Mouse (Mus musculus) MEL (cell line): ENCODE measurements around the gene Nxpe5. TPM values are rescaled to one million over a fixed set of nuclear protein-coding genes. Genes with fewer than 3 reads are reported as not detected.

Experiments
- DNase-seq: peaks from one replicate; pipeline ENCODE4 v3.0.0; 2011; ENCODE audit warnings: low read depth, low spot score
- H3K27ac ChIP-seq: 2 replicates; pipeline ENCODE4 v1.5.1; 2012; ENCODE audit warnings: low read depth, mild to moderate bottlenecking, control low read depth, low read length, moderate library complexity; ENCODE audit not compliant: control insufficient read depth
- H3K27me3 ChIP-seq, 2 experiments: fragments of 150-350 bp in 1 of 2; sonication (generic) in 1 of 2; 2 replicates each; pipeline ENCODE4 v1.6.1; 2012; ENCODE audit warnings: low read length in 2 of 2, mild to moderate bottlenecking in 2 of 2, improper control_type of control experiment in 1 of 2, moderate library complexity in 1 of 2; ENCODE audit not compliant: insufficient read depth in 2 of 2, control insufficient read depth in 1 of 2
- H3K36me3 ChIP-seq, 2 experiments: 2 replicates each; pipeline ENCODE4 v1.6.1; 2012 to 2014; ENCODE audit warnings: low read length in 2 of 2, improper control_type of control experiment in 1 of 2, inconsistent platforms in 1 of 2, mild to moderate bottlenecking in 1 of 2; ENCODE audit not compliant: insufficient read depth in 2 of 2, control insufficient read depth in 1 of 2
- H3K4me1 ChIP-seq, 2 experiments: fragments of 150-350 bp in 1 of 2; sonication (generic) in 1 of 2; 2 replicates each; pipeline ENCODE4 v1.6.1; 2012; ENCODE audit warnings: low read length in 2 of 2, improper control_type of control experiment in 1 of 2, mild to moderate bottlenecking in 1 of 2; ENCODE audit not compliant: insufficient read depth in 2 of 2, control insufficient read depth in 1 of 2
- H3K4me3 ChIP-seq, 2 experiments: fragments of 150-350 bp in 1 of 2; sonication (generic) in 1 of 2; 2 replicates each; pipeline ENCODE4 v1.5.1; 2012; ENCODE audit warnings: low read depth in 2 of 2, low read length in 2 of 2, mild to moderate bottlenecking in 2 of 2, moderate library complexity in 2 of 2, control low read depth in 1 of 2, improper control_type of control experiment in 1 of 2; ENCODE audit not compliant: control insufficient read depth in 1 of 2, insufficient read depth in 1 of 2
- H3K79me2 ChIP-seq: 2 replicates; pipeline ENCODE4 v1.6.1; 2012; ENCODE audit warnings: mild to moderate bottlenecking, low read length, moderate library complexity; ENCODE audit not compliant: control insufficient read depth, poor library complexity, insufficient read depth
- H3K9ac ChIP-seq: 2 replicates; pipeline ENCODE4 v1.6.1; 2012; ENCODE audit warnings: low read depth, mild to moderate bottlenecking, control low read depth, low read length, moderate library complexity; ENCODE audit not compliant: control insufficient read depth, poor library complexity, severe bottlenecking
- H3K9me3 ChIP-seq: fragments of 150-350 bp; sonication (generic); replicated peaks from 2 replicates; pipeline ENCODE4 v1.6.1; 2012; ENCODE audit warnings: mild to moderate bottlenecking, low read length, improper control_type of control experiment, moderate library complexity; ENCODE audit not compliant: insufficient read depth
- BHLHE40 ChIP-seq: IDR thresholded peaks from 2 replicates; pipeline ENCODE4 v1.6.1; 2012; ENCODE audit warnings: low read depth, mild to moderate bottlenecking, inconsistent platforms, low read length, improper control_type of control experiment, borderline replicate concordance
- CHD2 ChIP-seq: IDR thresholded peaks from 2 replicates; pipeline ENCODE4 v1.6.1; 2011; ENCODE audit warnings: low read length, improper control_type of control experiment
- CTCF ChIP-seq, 3 experiments: IDR thresholded peaks in 2 of 3; conservative IDR thresholded peaks in 1 of 3; 2 replicates each; pipeline ENCODE4 v1.5.1; 2011 to 2012; ENCODE audit warnings: low read length in 3 of 3, low read depth in 2 of 3, mild to moderate bottlenecking in 2 of 3, improper control_type of control experiment in 1 of 3, inconsistent platforms in 1 of 3, mixed read lengths in 1 of 3, moderate library complexity in 1 of 3; ENCODE audit not compliant: control insufficient read depth in 1 of 3, insufficient read depth in 1 of 3, poor library complexity in 1 of 3, severe bottlenecking in 1 of 3
- ELF1 ChIP-seq: IDR thresholded peaks from 2 replicates; pipeline ENCODE4 v1.6.1; 2014; ENCODE audit warnings: low read depth, mild to moderate bottlenecking, inconsistent platforms, low read length, improper control_type of control experiment, moderate library complexity
- EP300 ChIP-seq, 2 experiments: IDR thresholded peaks; 2 replicates each; pipeline ENCODE4 v1.6.1; 2011; ENCODE audit warnings: improper control_type of control experiment in 2 of 2, low read length in 2 of 2, low read depth in 1 of 2, mild to moderate bottlenecking in 1 of 2
- GABPA ChIP-seq: IDR thresholded peaks from 2 replicates; pipeline ENCODE4 v1.6.1; 2012; ENCODE audit warnings: low read depth, mild to moderate bottlenecking, inconsistent platforms, low read length, improper control_type of control experiment, moderate library complexity
- HCFC1 ChIP-seq: IDR thresholded peaks from 2 replicates; pipeline ENCODE4 v1.6.1; 2012; ENCODE audit warnings: low read depth, mild to moderate bottlenecking, inconsistent platforms, low read length, improper control_type of control experiment, moderate library complexity
- JUND ChIP-seq: IDR thresholded peaks from 2 replicates; pipeline ENCODE4 v1.6.1; 2011; ENCODE audit warnings: low read depth, mild to moderate bottlenecking, improper control_type of control experiment, low read length
- MAFK ChIP-seq: IDR thresholded peaks from 2 replicates; pipeline ENCODE4 v1.6.1; 2011; ENCODE audit warnings: low read depth, mild to moderate bottlenecking, low read length, improper control_type of control experiment, borderline replicate concordance
- MAX ChIP-seq: IDR thresholded peaks from 2 replicates; pipeline ENCODE4 v1.6.1; 2011; ENCODE audit warnings: low read length, improper control_type of control experiment
- MEF2A ChIP-seq: IDR thresholded peaks from 2 replicates; pipeline ENCODE4 v1.6.1; 2014; ENCODE audit warnings: low read depth, mild to moderate bottlenecking, inconsistent platforms, low read length, improper control_type of control experiment; ENCODE audit not compliant: poor library complexity, insufficient replicate concordance, severe bottlenecking; ENCODE audit errors: extremely low read depth
- MXI1 ChIP-seq: IDR thresholded peaks from 2 replicates; pipeline ENCODE4 v1.6.1; 2011; ENCODE audit warnings: mild to moderate bottlenecking, low read depth, low read length, improper control_type of control experiment
- MYB ChIP-seq: IDR thresholded peaks from 2 replicates; pipeline ENCODE4 v1.6.1; 2011; ENCODE audit warnings: mild to moderate bottlenecking, low read depth, low read length, improper control_type of control experiment
- NRF1 ChIP-seq: IDR thresholded peaks from 2 replicates; pipeline ENCODE4 v1.6.1; 2014; ENCODE audit warnings: low read depth, mild to moderate bottlenecking, inconsistent platforms, low read length, improper control_type of control experiment, moderate library complexity; ENCODE audit not compliant: poor library complexity, insufficient read depth, severe bottlenecking
- SIN3A ChIP-seq: IDR thresholded peaks from 2 replicates; pipeline ENCODE4 v1.6.1; 2012; ENCODE audit warnings: low read length, improper control_type of control experiment, inconsistent platforms
- SMC3 ChIP-seq: IDR thresholded peaks from 2 replicates; pipeline ENCODE4 v1.6.1; 2011; ENCODE audit warnings: low read depth, low read length, improper control_type of control experiment
- TAL1 ChIP-seq: IDR thresholded peaks from 2 replicates; pipeline ENCODE4 v1.6.1; 2012; ENCODE audit warnings: mild to moderate bottlenecking, inconsistent platforms, low read length, moderate library complexity, mixed read lengths
- TBP ChIP-seq: IDR thresholded peaks from 2 replicates; pipeline ENCODE4 v1.8.0; 2011; ENCODE audit warnings: low read depth, low read length, improper control_type of control experiment
- USF1 ChIP-seq: IDR thresholded peaks from 2 replicates; pipeline ENCODE4 v1.6.1; 2014; ENCODE audit warnings: low read depth, mild to moderate bottlenecking, inconsistent platforms, low read length, improper control_type of control experiment, moderate library complexity
- ZKSCAN1 ChIP-seq: IDR thresholded peaks from 2 replicates; pipeline ENCODE4 v1.6.1; 2012; ENCODE audit warnings: low read depth, mild to moderate bottlenecking, inconsistent platforms, low read length, improper control_type of control experiment, moderate library complexity
- ZMIZ1 ChIP-seq: IDR thresholded peaks from 2 replicates; pipeline ENCODE4 v1.6.1; 2012; ENCODE audit warnings: low read depth, mild to moderate bottlenecking, inconsistent platforms, low read length, improper control_type of control experiment, moderate library complexity
- polyA plus RNA-seq, 2 experiments: library from polyadenylated mRNA; stranded (reverse) in 1 of 2; unstranded in 1 of 2; fragments of >175 nt in 1 of 2; fragments of >200 nt in 1 of 2; gene quantifications; 2 replicates each; pipeline versions ENCODE4 v1.2.1 to v1.2.4; 2012; ENCODE audit warnings: low replicate concordance in 2 of 2, low read depth in 1 of 2; ENCODE audit not compliant: insufficient read length in 2 of 2, insufficient read depth in 1 of 2, missing spikeins in 1 of 2
- total RNA-seq: library from RNA; depleted of rRNA; stranded (reverse); fragments of 300-350 nt; gene quantifications from 2 replicates; pipeline ENCODE4 v1.2.3, GENCODE M21; 2012

The Nxpe5 gene
- total and polyA plus RNA-seq, 3 experiments: not detected

GRCm38 (mm10) chr5:138241511-138241910 lies 15.8 kb downstream of the Nxpe5 start:
- no peak for TF ChIP-seq MYB
- TF ChIP-seq MAX: no peak
- TF ChIP-seq TBP: no peak
- TF ChIP-seq HCFC1: no peak
- TF ChIP-seq USF1: no peak
- no peak for TF ChIP-seq CTCF (IDR thresholded peaks at IDR 0.05 in 2 of 3, conservative IDR thresholded peaks at IDR 0.05 in 1 of 3; ENCODE audit: control insufficient read depth in 1 of 3, insufficient read depth in 1 of 3, low read depth in 2 of 3, low read length in 3 of 3, poor library complexity in 1 of 3, severe bottlenecking in 1 of 3)
- no peak for TF ChIP-seq MEF2A
- TF ChIP-seq ZKSCAN1: no peak
- no peak for TF ChIP-seq SMC3
- no peak for TF ChIP-seq GABPA
- TF ChIP-seq NRF1: no peak
- no peak for TF ChIP-seq JUND
- no peak for TF ChIP-seq BHLHE40
- Histone ChIP-seq H3K4me3 (no peak overlapping the region), H3K9me3 (no peaks in the 10 kb centered on the region), H3K9ac (no peak overlapping the region), H3K27me3 (no peaks in the 10 kb centered on the region; a peak in 1 of 4 replicates), H3K27ac (no peak overlapping the region), H3K4me1 (no peaks in the 10 kb centered on the region), H3K79me2 (no peaks in the 10 kb centered on the region), H3K36me3 (no peaks in the 10 kb centered on the region)
- no peak for DNase-seq

- H3K27me3 ChIP-seq: no peaks in the 10 kb centered on the region; a peak in 1 of 4 replicates
- no peak for DNase-seq
- H3K4me1 ChIP-seq: peaks cover 0 to 8% of the 10 kb centered on the region in 2 experiments; a peak in 3 of 4 replicates
- TF ChIP-seq HCFC1: no peak
- no peak for TF ChIP-seq SIN3A
- TF ChIP-seq TBP: no peak
- TF ChIP-seq EP300 (IDR thresholded peaks at IDR 0.05; ENCODE audit: low read depth in 1 of 2, low read length in 2 of 2): no peak
- no peak for TF ChIP-seq CHD2
- no peak for TF ChIP-seq TAL1
- TF ChIP-seq MXI1: no peak
- no peak for TF ChIP-seq ZMIZ1
- TF ChIP-seq SMC3: no peak
- TF ChIP-seq BHLHE40: no peak
- no peak for TF ChIP-seq USF1
- no peak for TF ChIP-seq JUND
- no peak for TF ChIP-seq NRF1
- TF ChIP-seq CTCF (IDR thresholded peaks at IDR 0.05 in 2 of 3, conservative IDR thresholded peaks at IDR 0.05 in 1 of 3; ENCODE audit: control insufficient read depth in 1 of 3, insufficient read depth in 1 of 3, low read depth in 2 of 3, low read length in 3 of 3, poor library complexity in 1 of 3, severe bottlenecking in 1 of 3): no peak
- no peak for TF ChIP-seq MAFK
- no peak for TF ChIP-seq ELF1
- H3K9ac ChIP-seq: no peak overlapping the region
- no peak overlapping the region for H3K4me3 ChIP-seq
- no peak overlapping the region for H3K27ac ChIP-seq
- no peaks in the 10 kb centered on the region; the same call in 1 of the 2 replicates for H3K79me2 ChIP-seq
- no peaks in the 10 kb centered on the region for H3K9me3 ChIP-seq
- H3K36me3 ChIP-seq: peaks cover 0 to 7% of the 10 kb centered on the region in 2 experiments; a peak in 2 of 4 replicates
Observed at GRCm38 (mm10) chr5:138251144-138251543, 25.4 kb downstream of the Nxpe5 start.
